Mouse (Mus musculus): ENCODE data around the gene Kcnma1. TPM values are rescaled to one million over a fixed set of nuclear protein-coding genes. Genes with fewer than 3 reads are reported as not detected.

Gene Kcnma1
- polyA plus RNA-seq, 1 experiment from 2014 or later, result 6.5 TPM

DNA sequence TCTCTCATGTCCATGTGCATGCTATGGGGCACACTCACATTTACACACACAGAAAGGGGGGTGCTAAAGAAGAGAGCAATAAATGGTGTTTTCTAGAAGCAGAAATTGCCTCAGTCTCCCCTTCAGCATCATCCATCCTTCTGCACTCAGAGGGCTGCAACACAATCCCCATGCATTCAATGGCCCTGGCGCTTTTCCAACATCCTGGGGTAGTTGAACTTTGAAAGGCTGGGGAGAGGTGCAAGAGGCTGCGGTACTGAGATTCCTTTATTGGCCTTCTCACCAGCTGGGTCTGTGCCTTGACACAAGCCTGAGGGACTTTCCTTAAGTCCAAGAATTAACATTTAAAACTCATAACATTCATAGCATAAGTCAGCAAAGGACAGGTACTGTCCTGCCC, 8.0 kb downstream of the Kcnma1 start:
- 64% methylated on average over 2 of the region's 2 CpGs for WGBS
- no peak for ATAC-seq (ENCODE audit: insufficient number of reproducible peaks, low FRiP score, low TSS enrichment, low read depth)
- Histone ChIP-seq H3K27me3 (peaks cover 60% of the 10 kb centered on the region), H3K4me3 (replicated peaks) (no peak overlapping the region), H3K27ac (replicated peaks) (no peak overlapping the region), H3K9ac (no peak overlapping the region), H3K9me3 (replicated peaks) (no peaks in the 10 kb centered on the region), H3K4me2 (replicated peaks) (no peak overlapping the region), H3K4me1 (peaks cover 18% of the 10 kb centered on the region), H3K36me3 (no peaks in the 10 kb centered on the region)

DNA sequence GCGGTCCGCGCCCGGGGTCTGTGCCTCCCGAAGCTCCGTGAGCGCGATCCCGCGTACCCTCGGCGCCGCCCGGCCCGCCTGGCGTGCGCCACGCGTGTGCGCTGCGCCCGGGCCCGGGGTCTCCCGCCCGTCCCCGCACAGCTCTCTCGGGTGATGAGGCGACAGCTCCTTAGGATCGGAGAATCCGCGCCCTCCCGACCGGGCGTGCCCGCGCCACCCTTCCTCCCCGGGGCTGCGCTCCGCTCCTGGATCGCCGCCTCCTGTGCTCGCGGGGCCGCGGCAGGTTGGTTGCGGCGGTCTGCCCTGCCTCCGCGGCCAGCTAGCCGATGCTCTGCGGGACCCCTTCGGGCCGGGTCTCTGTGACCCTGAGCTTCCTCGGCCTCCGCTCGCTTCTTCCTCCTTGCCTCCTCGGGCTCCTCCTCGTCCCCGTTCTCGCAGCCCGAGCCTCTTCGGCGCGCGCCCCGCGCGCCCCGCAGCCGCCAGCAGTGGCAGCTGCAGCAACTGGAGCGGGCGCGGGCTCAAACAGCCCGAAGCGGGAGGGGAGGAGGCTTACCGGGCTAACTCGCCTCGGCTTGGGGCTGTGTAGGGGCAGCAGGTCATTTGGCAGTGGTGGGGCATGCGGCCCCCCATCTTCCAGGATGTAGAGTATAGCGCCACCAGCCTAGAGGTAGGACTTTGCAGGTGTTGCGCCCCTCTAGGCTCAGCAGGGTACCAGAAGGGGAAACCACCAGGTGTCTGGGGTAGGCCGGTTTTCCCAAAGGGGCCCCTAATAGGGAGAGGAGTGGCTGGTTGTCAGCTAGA, 9.6 kb downstream of the Kcnma1 start:
- peak; percentile 66 for ATAC-seq (ENCODE audit: insufficient number of reproducible peaks, low FRiP score, low TSS enrichment, low read depth)
- H3K27me3 ChIP-seq, result peaks cover 61% of the 10 kb centered on the region
- peak overlapping the region; percentile 76 for H3K4me3 ChIP-seq (replicated peaks)
- peaks cover 18% of the 10 kb centered on the region for H3K4me1 ChIP-seq
- H3K9ac ChIP-seq, result peak overlapping the region; percentile 39
- H3K36me3 ChIP-seq, result no peaks in the 10 kb centered on the region
- H3K9me3 ChIP-seq (replicated peaks), result no peaks in the 10 kb centered on the region
- no peak overlapping the region for H3K27ac ChIP-seq (replicated peaks)
- peak overlapping the region; percentile 98 for H3K4me2 ChIP-seq (replicated peaks)
- under 1% methylated on average over 44 of the region's 82 CpGs for WGBS

DNA sequence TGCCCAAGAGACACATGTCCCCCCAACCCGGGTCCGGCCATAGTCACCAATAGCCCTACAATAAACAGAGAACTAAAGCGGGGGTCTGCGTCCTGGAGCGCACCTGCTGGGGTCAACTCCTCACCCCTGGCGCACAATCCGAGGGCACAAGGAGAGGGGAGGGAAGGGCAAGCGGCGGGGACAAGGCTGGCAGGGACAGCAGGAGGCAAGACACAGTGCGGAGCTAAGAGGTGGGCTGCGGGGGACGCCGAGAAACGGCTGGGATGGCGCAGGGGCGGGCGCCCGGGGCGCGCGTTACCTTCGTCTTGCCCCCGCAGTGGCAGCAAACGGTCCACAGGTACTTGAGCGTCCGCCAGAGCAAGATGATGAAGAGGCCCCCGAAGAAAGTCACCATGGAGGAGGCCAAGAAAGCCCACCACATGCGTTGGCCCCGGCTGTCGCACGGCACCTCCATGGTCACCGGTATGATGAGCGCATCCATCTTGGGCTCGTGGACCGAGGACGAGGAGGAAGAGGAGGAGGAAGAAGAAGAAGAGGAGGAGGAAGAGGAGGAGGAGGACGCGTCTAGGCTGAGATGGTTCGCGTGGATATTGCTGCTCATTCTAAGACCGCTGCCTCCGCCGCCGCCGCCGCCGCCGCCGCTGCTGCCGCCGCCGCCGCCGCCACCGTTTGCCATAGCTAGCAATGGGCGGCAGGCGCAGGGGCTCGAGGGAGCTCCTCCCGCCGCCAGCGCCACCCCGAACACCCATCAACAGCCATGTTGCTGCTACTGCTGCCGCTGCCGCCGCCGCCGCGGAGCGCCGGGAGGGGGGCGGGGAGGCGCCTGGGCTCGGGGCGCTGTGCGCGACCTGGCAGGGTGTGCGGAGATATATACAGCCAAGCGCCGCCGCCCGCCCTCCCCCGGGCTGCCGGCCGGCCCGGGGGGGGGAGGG, 10.6 kb downstream of the Kcnma1 start:
- no peaks in the 10 kb centered on the region for H3K36me3 ChIP-seq
- H3K4me3 ChIP-seq (replicated peaks), result peak overlapping the region; percentile 76
- no peaks in the 10 kb centered on the region for H3K9me3 ChIP-seq (replicated peaks)
- peaks cover 61% of the 10 kb centered on the region for H3K27me3 ChIP-seq
- H3K27ac ChIP-seq (replicated peaks), result no peak overlapping the region
- under 1% methylated on average over 61 of the region's 85 CpGs for WGBS
- H3K4me1 ChIP-seq, result peaks cover 18% of the 10 kb centered on the region
- peak; percentile 6; the same call in 1 of the 2 replicates for ATAC-seq (ENCODE audit: insufficient number of reproducible peaks, low FRiP score, low TSS enrichment, low read depth)
- H3K4me2 ChIP-seq (replicated peaks), result peak overlapping the region; percentile 98
- H3K9ac ChIP-seq, result peak overlapping the region; percentile 39

DNA sequence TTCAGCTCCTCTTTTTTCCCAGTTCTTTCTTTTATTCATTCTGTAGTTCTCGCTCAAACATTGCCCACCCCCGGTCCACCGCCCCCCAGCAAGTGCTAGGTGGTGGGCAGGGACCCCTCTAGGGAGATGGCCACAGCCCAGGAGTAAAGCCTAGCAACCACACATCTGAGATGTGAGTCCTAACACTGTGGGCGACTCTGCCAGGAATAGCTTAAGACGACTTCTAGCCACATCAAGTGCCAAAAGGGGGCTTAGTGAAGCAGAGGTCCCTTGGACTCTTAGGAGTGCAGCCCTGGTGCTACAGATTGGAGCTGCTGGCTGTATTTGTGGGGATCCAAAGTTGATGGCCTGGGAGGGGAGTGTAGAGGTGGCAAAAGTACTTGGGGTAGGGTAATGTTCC, 11.6 kb downstream of the Kcnma1 start:
- Histone ChIP-seq H3K36me3 (no peaks in the 10 kb centered on the region), H3K9me3 (replicated peaks) (no peaks in the 10 kb centered on the region), H3K27me3 (peaks cover 61% of the 10 kb centered on the region), H3K4me3 (replicated peaks) (peak overlapping the region; percentile 76), H3K4me2 (replicated peaks) (no peak overlapping the region), H3K4me1 (peaks cover 18% of the 10 kb centered on the region), H3K9ac (no peak overlapping the region), H3K27ac (replicated peaks) (no peak overlapping the region)
- ATAC-seq (ENCODE audit: insufficient number of reproducible peaks, low FRiP score, low TSS enrichment, low read depth), result no peak
- 48% methylated on average over 5 of the region's 5 CpGs for WGBS

DNA sequence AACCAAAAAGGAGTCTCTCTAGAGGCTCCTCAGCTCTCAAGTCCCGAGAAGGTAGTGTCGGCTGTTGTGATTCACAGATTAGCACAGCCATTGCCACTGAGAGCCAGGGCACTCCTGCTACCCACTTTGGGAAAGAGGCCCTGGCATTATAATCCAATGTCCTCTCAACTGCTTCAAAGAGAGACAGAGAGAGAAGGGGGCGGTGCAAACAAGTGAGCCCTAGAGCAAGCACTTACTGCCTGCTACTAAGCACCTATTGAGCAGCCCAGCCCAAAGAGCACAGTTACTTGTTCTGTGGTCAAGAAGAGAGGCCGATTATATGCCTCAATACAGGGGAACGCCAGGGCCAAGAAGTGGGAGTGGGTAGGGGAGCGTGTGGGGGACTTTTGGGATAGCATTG, 16.4 kb downstream of the Kcnma1 start:
- no peak overlapping the region for H3K27ac ChIP-seq (replicated peaks)
- H3K9ac ChIP-seq, result no peak overlapping the region
- no peaks in the 10 kb centered on the region for H3K36me3 ChIP-seq
- ATAC-seq (ENCODE audit: insufficient number of reproducible peaks, low FRiP score, low TSS enrichment, low read depth), result no peak
- 70% methylated on average over 6 of the region's 6 CpGs for WGBS
- 0 out of 2 replicates have a peak, but pooled peaks cover under 1% of the 10 kb centered on the region for H3K4me1 ChIP-seq
- no peak overlapping the region for H3K4me2 ChIP-seq (replicated peaks)
- H3K27me3 ChIP-seq, result peaks cover 15% of the 10 kb centered on the region
- H3K9me3 ChIP-seq (replicated peaks), result no peaks in the 10 kb centered on the region
- H3K4me3 ChIP-seq (replicated peaks), result no peak overlapping the region

DNA sequence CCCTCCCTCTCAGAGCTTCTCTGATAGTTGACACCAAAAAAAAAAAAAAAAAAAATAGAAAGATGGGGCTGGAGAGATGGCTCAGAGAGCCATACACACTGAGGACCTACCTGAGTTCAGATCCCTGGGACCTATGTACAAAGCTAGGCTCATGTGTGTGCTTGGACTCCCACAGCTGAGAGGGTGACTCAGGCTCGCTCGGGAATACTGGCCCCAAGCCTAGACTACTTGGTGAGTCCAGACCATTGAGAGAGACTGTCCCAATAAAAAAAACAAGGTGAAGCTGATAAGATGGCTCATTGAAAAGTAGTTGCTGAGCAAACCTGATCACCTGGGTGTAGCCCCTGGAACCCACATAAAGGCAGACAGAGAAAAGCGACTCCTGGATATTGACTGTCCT, 18.5 kb downstream of the Kcnma1 start:
- no peak overlapping the region for H3K27ac ChIP-seq (replicated peaks)
- no peak overlapping the region for H3K9ac ChIP-seq
- H3K36me3 ChIP-seq, result no peaks in the 10 kb centered on the region
- H3K27me3 ChIP-seq, result no peaks in the 10 kb centered on the region
- no peak overlapping the region for H3K4me3 ChIP-seq (replicated peaks)
- WGBS, result 85% methylated on average over 3 of the region's 3 CpGs
- ATAC-seq (ENCODE audit: insufficient number of reproducible peaks, low FRiP score, low TSS enrichment, low read depth), result no peak
- H3K4me2 ChIP-seq (replicated peaks), result no peak overlapping the region
- no peaks in the 10 kb centered on the region for H3K9me3 ChIP-seq (replicated peaks)
- H3K4me1 ChIP-seq, result no peaks in the 10 kb centered on the region

DNA sequence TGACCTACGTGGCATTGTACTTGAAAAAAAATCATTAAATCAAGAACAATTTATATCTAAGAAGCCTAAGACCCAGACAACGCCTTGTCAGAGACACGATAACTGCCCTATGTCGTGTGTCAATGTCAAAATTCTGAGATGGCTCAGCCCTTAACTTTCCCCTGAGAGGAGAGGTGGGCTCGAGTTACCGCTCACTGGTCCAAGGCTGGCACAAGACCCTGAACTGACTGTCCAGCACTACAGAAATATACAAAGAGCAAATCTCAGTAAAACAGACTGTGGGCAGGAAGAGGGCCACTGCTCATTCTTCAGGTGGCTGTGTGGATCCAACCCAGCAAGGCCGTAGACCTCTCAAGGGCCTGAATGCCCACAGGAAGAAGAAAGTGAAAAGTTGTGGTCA, 23.4 kb downstream of the Kcnma1 start:
- Histone ChIP-seq H3K9me3 (replicated peaks) (no peaks in the 10 kb centered on the region), H3K27ac (replicated peaks) (no peak overlapping the region), H3K9ac (no peak overlapping the region), H3K4me1 (no peaks in the 10 kb centered on the region), H3K36me3 (no peaks in the 10 kb centered on the region), H3K27me3 (no peaks in the 10 kb centered on the region), H3K4me3 (replicated peaks) (no peak overlapping the region), H3K4me2 (replicated peaks) (no peak overlapping the region)
- ATAC-seq (ENCODE audit: insufficient number of reproducible peaks, low FRiP score, low TSS enrichment, low read depth), result no peak
- 80% methylated on average over 7 of the region's 7 CpGs for WGBS

DNA sequence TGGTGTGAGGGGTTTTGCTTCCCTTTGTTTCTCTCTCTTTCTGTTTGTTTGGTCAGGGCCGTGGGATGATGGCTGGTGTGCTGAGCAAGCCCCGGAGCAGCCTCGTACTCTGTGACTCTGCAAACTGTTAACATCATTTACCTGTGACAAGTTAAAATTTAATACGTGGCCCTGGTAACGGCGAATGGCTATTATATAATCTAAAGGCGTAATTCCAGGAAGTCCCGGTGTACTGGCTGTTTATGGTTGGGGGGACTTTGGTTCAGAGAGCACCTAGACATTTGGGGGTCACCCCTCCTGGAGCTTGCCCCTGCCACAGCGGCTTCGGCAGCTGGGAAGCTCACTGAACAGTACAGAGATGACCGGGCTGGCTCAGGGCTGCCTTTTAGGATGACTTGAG, 24.6 kb downstream of the Kcnma1 start:
- Histone ChIP-seq H3K27me3 (no peaks in the 10 kb centered on the region), H3K36me3 (no peaks in the 10 kb centered on the region), H3K9ac (no peak overlapping the region), H3K4me2 (replicated peaks) (no peak overlapping the region), H3K9me3 (replicated peaks) (no peaks in the 10 kb centered on the region), H3K4me3 (replicated peaks) (no peak overlapping the region), H3K4me1 (no peaks in the 10 kb centered on the region), H3K27ac (replicated peaks) (no peak overlapping the region)
- ATAC-seq (ENCODE audit: insufficient number of reproducible peaks, low FRiP score, low TSS enrichment, low read depth), result peak; percentile 43; the same call in 1 of the 2 replicates
- 74% methylated on average over 11 of the region's 11 CpGs for WGBS

DNA sequence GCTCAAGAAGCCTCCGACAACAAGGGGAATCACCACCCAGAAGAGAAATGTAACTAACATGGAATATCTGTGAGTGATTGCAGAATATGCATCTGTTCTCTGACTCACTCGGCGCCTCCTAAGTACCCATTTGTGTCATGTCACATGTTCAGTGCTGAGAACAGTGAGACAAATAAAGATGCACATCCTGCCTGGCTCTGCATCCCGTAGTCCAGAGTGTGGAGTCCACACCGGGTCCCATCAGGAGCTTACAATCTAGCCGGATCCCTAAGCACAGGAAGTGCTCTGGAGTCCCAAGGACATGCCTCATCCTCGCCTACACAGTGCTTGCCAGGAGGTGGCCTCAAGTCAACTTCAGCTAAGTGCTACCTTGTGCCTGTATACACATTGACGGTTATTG, 32.1 kb downstream of the Kcnma1 start:
- H3K36me3 ChIP-seq, result no peaks in the 10 kb centered on the region
- no peak overlapping the region for H3K27ac ChIP-seq (replicated peaks)
- no peaks in the 10 kb centered on the region for H3K9me3 ChIP-seq (replicated peaks)
- no peak overlapping the region for H3K9ac ChIP-seq
- WGBS, result 77% methylated on average over 8 of the region's 8 CpGs
- no peak overlapping the region for H3K4me3 ChIP-seq (replicated peaks)
- no peak overlapping the region for H3K4me2 ChIP-seq (replicated peaks)
- H3K27me3 ChIP-seq, result no peaks in the 10 kb centered on the region
- no peaks in the 10 kb centered on the region for H3K4me1 ChIP-seq
- no peak for ATAC-seq (ENCODE audit: insufficient number of reproducible peaks, low FRiP score, low TSS enrichment, low read depth)

DNA sequence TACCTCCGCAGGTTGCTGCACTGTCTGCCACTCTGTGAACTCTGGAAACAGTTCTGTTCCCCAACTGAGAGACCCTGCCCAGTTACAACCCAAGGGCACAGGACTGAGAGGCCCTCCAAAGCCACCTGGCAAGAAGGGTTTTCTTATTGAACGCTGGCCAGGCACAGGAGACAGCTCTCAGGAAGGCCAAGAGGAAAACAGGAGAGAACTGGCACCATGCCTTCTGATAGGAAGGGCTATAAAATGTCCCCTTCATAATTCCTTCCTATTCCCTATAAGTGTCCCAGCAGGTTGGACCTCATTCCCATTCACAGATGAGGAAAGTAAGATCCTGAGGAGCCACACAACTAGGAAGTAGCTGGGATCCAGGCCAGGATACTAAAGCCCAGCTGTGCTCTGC, 39.6 kb downstream of the Kcnma1 start:
- H3K27me3 ChIP-seq, result no peaks in the 10 kb centered on the region
- H3K9ac ChIP-seq, result no peak overlapping the region
- H3K4me3 ChIP-seq (replicated peaks), result no peak overlapping the region
- H3K4me2 ChIP-seq (replicated peaks), result no peak overlapping the region
- H3K4me1 ChIP-seq, result no peaks in the 10 kb centered on the region
- WGBS, result 82% methylated on average over 2 of the region's 2 CpGs
- no peak for ATAC-seq (ENCODE audit: insufficient number of reproducible peaks, low FRiP score, low TSS enrichment, low read depth)
- H3K27ac ChIP-seq (replicated peaks), result no peak overlapping the region
- no peaks in the 10 kb centered on the region for H3K36me3 ChIP-seq
- no peaks in the 10 kb centered on the region for H3K9me3 ChIP-seq (replicated peaks)

DNA sequence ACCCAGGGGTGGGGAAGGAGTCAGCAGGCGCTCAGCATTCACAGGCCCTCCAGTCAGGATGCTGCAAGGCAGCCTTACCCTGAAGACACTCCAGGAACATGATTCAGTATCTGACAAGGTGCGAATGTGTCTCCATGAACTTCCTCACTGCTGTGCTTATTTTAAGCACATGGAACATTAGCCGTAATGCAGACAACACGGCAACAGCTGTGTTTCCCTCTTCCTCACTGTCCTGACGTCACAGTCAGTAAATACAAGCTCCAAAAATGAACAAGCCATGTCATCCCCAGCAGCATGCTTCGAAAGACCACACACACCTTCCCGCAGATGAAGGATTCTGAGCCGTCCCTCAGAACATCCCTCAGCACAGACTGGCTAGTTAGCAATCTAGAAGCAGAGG, 47.8 kb downstream of the Kcnma1 start:
- H3K9me3 ChIP-seq (replicated peaks), result no peaks in the 10 kb centered on the region
- no peak overlapping the region for H3K27ac ChIP-seq (replicated peaks)
- no peak overlapping the region for H3K4me2 ChIP-seq (replicated peaks)
- no peak overlapping the region for H3K4me3 ChIP-seq (replicated peaks)
- no peak overlapping the region for H3K9ac ChIP-seq
- no peaks in the 10 kb centered on the region for H3K27me3 ChIP-seq
- ATAC-seq (ENCODE audit: insufficient number of reproducible peaks, low FRiP score, low TSS enrichment, low read depth), result no peak
- H3K36me3 ChIP-seq, result no peaks in the 10 kb centered on the region
- H3K4me1 ChIP-seq, result no peaks in the 10 kb centered on the region
- 70% methylated on average over 8 of the region's 8 CpGs for WGBS
